Mouse (Mus musculus): ENCODE results near the gene Tprgl.

- no peak for TF ChIP-seq CTCF (IDR thresholded peaks at IDR 0.05)
- no peak for TF ChIP-seq POLR2A (IDR thresholded peaks at IDR 0.05; ENCODE audit: insufficient read depth, low read depth, low read length)
These were observed 44.0 kb downstream of the Tprgl start for GRCm38 (mm10) chr4:154116421-154116820.

Measured in heart, adult 2 months (tissue).